Mouse (Mus musculus): ENCODE results near the gene Ssr3. TPM values are rescaled to one million over a fixed set of nuclear protein-coding genes. Genes with fewer than 3 reads are reported as not detected.

Gene Ssr3
- total RNA-seq, 2 experiments from 2014 or later: 194 to 210 TPM

DNA sequence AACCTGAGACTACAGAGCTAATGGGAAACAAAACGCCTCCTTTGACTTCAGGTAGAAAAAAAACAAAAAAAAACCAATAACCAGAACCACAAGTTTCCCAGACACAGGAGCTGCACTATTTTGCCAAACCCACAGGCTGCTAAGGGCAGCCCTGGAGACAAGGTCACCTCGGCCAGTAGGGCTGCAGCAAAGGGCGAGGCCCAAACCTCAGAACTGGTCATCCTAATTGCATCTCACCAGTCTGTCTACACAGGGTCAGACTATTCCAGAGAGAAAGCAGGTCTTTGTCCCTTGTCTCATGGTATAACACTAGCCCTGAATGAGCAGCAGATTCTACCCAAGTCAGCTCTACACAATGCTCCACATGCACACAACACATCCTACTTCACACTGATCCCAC is 17.7 kb downstream of the Ssr3 start:
- no peak for DNase-seq

DNA sequence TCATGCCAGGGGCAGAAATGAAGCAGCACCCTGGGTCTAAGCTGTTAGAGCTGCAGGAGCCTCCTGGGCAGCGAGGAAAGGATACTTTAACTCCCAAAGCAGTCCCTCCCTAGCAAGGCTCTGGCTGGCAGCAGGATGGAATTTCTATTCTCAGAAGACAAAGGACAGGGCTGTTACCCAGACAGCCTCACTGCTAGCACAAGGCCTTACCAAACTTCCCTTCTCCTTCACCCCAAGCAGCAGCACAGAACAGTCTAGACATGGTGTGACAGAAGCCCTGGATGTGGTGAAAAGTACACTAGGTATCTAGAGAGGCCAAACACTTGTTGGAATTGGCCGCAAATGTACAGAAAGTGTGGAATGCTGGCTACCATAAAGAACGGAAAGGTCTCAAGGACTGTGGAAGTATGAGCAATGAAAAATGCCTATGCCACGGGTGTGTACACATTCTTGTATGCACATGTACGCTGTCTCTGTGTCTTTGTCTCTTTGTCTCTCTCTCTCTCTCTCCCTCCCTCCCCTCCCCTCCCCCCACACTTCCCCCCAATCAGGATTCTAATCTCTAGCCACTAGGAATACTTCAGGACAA is 18.7 kb downstream of the Ssr3 start:
- DNase-seq: no peak

DNA sequence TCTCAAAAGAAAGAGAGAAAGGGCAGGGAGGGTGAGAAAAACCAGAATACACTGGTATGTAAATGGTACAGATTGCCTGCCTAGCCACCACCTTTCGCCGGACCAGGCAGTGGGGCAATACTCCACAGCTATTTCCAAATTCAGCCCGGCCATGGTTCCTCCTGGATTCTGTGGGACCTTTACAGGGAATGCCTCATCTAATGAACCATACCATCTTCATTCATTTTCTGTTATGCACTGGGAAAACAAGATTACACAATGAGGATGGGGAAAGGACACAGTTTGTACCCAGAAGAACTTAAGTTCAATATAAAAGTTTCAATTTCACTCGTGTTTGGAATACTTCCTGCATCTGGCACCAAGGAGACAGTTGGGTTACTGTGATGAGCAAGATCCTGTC is 19.9 kb downstream of the Ssr3 start:
- no peak for DNase-seq

DNA sequence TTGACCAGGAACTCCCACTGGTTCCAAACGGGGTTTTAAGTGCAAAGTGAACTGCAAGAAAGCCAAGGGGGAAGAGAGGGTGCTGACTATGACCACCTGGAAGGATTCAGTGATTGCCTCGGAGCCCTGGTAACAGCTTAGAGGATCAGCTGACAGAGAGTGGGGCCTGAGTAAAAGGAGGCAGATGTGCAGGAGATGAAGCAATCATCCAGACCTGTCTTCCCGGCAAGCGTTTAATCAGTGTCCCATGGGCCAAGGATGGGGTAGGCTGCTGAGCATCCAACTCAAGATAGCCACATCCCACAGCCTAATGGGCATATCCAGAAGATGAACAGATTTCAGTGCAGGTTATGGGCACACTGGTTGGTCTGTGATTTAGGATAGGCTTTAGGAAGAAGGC is 24.5 kb downstream of the Ssr3 start:
- no peak for DNase-seq

DNA sequence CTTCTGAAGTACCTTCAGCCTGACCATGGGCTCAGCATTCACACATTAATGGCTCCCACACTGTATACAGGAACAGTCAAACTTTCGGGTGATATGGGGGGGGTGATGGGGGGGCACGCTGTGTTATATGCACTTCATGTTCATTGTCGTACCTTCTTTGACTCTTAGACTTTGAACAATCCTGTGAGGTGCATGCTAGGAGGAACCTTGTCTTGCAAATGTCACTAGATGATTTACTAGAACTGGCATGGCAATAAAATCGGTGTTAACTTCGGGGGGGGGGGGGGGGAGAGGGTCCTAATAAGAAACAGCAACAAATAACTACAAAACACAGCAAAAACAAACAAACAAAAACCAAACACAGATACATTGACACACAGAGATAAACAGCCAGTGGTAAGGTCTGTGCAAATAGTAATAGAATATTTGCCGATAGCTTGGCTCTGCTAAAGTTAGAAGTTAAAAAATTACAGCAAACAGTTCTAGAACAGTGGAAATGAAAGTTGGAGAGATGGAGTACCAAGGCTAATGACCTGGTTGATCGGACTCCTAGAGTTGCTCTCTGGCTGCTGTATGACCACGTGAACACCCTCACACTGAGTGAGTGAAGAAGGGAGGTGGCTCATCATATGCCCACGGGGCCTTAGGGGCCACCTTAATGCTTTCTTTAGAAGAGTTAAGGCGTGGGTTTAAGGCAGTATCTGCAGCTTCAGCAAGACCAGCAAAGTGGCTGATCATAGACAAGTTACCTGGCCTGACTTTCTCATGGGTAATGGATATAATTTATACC is 26.3 kb downstream of the Ssr3 start:
- DNase-seq: no peak

DNA sequence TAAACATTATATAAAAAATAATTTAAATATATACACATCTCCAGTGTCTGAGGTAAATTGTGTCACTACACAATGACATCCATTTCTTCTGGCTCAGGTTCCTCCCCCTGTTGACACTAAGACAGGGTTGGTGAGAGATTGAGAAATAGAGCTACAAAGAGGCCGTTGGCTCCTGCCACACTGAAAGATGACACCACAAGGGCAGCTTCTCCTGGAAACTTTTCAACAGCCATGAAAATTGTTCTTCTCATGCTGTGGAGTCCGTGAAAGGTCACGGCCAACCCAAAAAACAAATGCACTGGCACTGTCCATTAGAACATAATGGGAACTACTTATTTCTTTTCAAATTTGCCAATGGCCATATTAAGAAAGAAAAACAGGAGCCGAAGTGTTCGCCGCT is 27.2 kb downstream of the Ssr3 start:
- DNase-seq: no peak

DNA sequence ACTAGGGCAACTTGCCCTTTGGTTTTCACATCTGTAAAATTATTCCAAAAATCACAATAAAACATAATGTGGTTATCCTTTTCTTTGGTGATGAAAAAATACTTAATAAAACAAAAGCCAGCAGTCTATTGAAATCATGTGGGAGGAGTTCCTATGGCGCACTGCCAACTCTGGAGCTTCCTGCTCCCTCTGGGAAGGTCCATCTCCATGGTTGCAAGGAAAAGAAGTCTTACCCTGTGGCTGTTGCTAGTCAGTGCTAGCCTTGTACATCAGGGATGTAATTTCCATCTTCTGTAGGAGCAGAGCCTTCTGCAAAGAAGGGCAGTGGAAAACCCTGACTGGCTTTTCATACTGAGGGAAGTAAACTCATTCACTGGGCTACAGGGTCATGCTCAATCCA is 29.0 kb downstream of the Ssr3 start:
- peak; percentile 65 for DNase-seq

DNA sequence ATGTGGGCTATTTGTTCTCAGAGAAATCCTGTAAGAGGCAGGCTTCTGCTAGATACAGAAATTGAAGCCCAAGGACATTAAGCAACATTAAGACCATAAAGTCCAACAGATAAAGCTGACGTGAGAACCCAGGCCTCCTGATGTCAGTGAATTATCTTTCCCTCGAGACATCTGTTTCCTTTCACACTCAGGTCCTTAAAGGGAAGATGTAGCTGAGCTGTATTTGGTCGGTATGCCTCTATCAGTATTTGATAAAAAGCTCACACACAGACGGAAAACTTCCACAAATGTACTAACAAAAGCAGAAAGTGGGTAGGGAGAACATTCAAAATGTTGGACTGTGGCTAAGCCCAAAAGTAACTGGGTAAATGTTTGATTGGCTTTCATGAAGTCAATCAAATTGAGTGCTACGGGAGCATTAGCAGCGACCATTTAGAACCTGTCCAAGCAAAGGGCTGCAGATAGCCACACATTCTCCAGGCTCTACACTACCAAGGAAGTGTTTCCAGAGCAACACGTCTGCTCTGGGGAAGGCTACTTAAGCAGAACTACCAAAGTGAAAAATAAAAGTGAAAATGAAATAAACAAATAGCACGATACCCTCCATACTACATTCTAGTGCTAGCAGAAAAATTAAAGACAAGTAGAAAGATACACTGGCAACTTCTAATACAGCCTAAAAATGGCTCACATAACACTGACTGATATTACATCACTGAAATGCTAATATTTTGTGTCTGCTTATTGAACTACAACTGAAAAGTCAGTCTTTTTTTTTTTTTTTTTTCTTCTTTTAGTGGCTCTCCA is 32.1 kb downstream of the Ssr3 start:
- no peak for DNase-seq

DNA sequence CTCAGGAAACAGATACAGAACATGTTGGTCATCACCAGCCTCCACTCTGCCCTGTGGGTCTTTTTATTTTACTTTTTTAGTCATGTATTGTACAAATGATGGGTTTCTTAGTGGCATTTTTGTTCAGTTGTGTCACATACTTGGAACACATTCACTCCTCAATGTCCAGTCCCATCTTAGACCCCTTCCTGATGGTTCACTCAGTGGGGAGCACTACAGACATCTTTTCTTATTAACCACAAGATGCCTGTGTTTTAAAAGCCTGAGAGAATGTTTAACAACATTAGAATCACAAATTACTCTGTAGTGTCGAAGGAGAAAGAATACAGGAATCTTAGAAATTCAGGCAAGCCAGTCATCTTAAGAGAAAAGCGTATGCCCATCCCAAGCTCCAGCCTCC is 33.6 kb downstream of the Ssr3 start:
- no peak for DNase-seq

DNA sequence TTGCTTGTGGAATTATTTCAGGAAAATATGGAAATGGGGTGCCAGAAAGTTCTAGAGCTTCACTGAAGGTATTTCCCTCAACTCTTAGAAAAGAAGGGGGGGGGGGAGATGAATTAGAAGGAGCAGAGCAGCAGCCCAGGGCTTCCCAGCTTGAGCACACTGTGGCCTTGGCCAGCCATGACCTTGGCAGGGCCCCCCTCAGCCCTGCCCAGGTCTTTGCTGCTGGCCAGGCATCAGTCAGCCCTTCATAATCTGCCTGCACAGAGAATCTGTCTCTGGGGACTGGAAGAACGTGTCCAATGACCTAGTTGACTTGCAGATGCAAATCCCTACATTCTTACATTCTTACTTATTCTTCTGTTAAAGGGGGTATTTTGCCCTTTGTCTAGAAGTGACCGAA is 34.1 kb downstream of the Ssr3 start:
- DNase-seq: no peak

DNA sequence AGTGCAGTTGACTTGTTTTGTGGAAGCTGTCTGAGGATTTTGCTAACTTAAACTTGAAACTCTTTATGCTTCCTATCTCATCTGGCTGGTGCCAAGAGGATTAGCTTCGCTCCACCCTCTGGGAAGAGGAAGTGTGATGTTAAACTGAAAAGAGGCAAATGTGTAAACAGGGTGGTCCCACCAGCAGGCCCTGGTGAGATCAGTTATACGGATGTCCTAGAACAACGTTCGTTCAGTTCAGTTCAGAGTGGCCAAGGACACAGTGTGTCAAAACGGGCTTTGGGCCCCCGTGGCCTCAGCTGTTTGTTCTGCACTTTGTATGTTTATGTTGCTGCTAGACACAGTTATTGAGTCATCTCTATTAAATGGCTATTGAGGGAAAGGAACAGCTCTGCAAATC is 36.9 kb downstream of the Ssr3 start:
- no peak for DNase-seq

DNA sequence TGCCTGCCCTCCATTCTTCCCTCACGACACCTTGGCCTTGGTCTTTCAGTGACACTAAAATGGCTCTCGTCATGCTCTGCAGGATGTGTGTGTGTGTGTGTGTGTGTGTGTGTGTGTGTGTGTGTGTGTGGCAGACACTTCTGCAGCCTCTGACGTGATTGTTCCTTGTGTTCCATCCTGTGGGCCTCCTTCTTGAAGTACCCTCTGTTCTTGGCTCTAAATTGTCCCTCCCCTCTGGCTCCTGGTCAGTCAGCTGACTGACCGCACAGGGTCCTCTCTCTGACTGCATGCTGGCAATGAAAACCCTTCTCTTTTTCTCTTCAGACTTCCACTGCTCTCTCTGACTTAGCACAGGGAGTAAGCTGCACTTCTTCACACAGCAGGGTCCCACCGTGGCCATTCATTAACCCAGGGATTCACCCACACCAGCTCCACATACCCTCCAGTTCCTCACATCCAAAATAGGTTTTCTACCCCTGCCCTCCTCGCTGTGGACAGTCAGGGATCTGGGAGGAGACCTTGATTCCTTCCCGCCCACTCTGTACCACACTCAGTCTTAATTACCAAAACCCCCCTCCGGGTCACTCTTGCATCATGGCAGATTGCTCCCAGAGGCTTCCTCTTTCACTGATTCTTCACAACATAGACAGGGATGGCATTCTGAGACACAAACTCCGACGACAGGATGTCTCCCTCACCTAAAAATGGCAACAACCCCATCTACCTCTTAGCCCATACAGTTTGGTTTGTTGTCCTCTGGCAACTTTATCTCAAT is 39.0 kb downstream of the Ssr3 start:
- DNase-seq: no peak

DNA sequence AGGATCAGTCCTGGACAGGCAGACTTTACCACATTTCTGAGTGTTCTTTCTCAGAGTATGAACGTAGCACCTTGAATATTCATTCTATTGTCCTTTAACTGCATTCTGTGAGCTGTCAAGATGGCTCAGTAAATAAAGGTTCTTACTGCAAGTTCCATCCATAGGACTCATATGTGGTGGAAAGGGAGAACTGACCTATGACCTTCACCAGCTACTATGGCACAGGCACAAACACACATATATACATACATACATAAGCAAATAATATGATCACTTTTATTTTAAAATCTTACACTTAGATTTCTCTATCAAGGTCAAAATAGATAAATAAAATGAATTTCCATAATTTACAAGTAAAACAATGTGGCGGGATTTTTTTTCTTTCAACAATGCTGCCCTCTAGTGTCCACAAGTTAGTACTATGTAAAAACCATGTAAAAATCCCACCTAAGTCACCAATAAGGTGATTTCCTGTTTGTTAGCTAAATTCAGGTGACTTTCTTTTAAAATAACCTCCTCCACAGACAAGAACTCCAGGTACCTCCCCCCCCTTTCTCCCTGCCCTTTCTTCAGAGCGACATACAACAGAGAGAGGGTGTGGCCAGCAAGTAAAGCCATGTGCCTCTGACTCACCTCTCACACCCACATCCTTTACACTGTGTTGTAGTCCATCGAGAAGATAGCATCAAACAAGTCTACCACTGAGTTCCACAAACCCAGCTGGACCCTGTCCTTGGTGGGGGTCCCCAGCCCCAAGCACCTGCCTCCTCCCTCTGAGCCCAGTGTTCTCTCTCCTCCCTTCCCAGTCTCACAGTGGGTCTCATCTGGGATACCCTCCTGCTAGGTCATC is 39.9 kb downstream of the Ssr3 start:
- DNase-seq: no peak

DNA sequence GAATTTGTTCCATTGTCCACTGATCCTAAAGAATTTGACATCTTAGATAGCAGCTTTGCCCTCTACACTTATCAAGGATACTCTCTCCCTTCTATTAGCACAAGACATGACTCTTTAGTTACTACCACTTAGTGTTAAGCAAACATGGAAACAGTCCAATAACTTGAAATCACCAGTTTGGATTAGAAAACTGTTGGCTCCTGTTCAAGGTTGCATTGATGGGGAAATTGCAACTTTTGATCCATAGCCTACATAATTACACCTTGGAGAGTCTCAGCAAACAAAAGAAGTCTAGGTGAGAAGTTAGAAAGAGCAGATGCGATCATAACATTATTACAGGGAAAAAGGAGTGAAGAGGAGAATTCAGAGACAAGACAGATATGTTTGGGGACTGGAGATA is 46.2 kb downstream of the Ssr3 start:
- DNase-seq: no peak

DNA sequence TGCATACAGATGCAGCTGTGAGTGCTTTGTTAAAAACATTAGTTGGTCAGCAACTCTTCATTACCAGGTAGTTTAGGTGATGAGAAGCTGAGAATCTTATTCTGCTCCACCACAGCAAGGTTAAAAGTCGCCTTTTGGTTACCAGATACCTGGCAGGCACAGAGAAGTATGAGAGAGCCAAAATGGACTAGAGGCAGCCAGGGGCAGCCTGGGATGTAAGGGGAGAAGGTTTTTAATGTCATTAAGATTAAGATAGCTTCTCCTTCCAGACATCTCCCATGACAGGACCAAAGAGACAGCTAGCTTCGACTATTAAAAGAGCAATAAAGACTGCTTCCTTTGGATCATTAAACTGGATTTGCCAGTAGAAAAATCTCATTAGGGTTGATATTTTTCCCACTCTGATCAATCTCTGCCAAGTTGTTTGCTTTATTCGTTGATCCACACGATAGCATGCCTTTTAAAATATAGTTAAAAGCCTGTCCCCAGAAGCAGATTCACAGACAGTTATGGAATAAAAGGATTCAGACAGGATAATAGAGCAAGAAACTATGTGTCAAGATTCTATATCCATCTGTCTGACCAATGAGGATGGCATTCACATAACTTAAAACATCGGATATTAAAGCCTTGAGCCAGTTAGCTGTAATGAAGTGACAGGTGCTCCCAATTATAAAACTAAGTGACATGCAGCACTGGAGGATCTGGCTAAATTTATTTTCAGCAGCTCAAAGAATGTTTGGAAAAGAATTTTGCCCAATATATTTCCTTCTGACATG is 52.1 kb downstream of the Ssr3 start:
- no peak for DNase-seq

DNA sequence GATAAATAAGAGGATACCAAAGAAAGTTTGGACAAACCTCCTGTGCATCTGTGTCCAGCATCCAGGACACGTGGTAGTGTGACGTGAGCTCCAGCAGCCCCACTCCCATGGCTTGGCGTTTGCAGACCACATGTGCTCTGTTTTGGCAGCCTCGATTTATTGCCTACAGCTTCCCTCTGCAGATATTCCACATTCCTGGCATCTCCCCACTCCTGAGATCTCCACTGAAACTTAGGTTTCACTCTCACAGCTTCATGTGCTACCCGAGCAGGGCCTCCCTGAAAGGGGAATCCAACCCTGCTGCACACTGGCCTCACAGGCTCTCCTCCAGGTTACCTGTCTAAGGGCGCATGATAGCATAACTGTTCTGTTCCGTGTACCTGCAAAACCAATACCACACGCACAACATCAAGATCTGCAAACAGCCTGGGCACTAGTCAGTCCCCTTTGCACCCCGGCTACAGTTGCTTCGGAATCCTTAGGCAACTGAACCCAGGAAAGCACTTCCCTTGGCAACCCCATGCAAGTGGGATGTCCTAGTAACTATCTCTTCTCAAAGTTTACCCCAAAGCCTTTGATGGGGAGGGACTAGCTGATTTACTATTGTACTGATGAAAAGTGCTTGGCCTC is 54.5 kb downstream of the Ssr3 start:
- peak; percentile 24 for DNase-seq
